Mouse (Mus musculus): ENCODE results near the gene Vmn2r-ps130.
"Not testable (repeated sequence)": the region's sequence is repeated elsewhere in the genome, so short reads cannot be mapped to it uniquely, and the experiment has no call there.

Gene Vmn2r-ps130

GRCm38 (mm10) chr17:23060866-23061265, at the start of gene Vmn2r-ps130:
Gene Vmn2r-ps130, plus strand, starts transcription at chr17:23061166.
- DNase-seq (ENCODE audit: low read depth, low spot score): not testable (repeated sequence)

Measured in forelimb bud, embryonic 11.5 days (tissue).